Mouse (Mus musculus) stomach, postnatal 0 days (tissue): ENCODE measurements around the gene Ctse. TPM values are rescaled to one million over a fixed set of nuclear protein-coding genes. Genes with fewer than 3 reads are reported as not detected.
A peak's percentile ranks its signal among the peaks of the same experiment; 100 is the strongest.

Experiments used
- ATAC-seq: fragments of 200-750 bp; cut with Nextera tagmentation; 2 replicates; pipeline ENCODE4 v1.8.0; 2017; ENCODE audit not compliant: low FRiP score, low TSS enrichment
- DNase-seq: peaks from one replicate; pipeline ENCODE4 v3.0.0-alpha.2; 2016; ENCODE audit warnings: low spot score
- H3K27ac ChIP-seq: fragments of 300-500 bp; sonication (generic); replicated peaks from 2 replicates; pipeline ENCODE4 v1.5.1; 2014; ENCODE audit warnings: mild to moderate bottlenecking, control low read depth
- H3K27me3 ChIP-seq: fragments of 300-500 bp; sonication (generic); 2 replicates; pipeline ENCODE4 v1.6.1; 2014; ENCODE audit warnings: low read length; ENCODE audit not compliant: control insufficient read depth, insufficient read depth
- H3K36me3 ChIP-seq: fragments of 300-500 bp; sonication (generic); 2 replicates; pipeline ENCODE4 v1.6.1; 2014; ENCODE audit warnings: low read length, mixed read lengths; ENCODE audit not compliant: control insufficient read depth, insufficient read depth
- H3K4me1 ChIP-seq: fragments of 300-500 bp; sonication (generic); replicated peaks from 2 replicates; pipeline ENCODE4 v1.6.1; 2014; ENCODE audit warnings: antibody characterized with exemption; ENCODE audit not compliant: control insufficient read depth, insufficient read depth
- H3K4me2 ChIP-seq: fragments of 300-500 bp; sonication (generic); replicated peaks from 2 replicates; pipeline ENCODE4 v1.6.1; 2014; ENCODE audit warnings: low read depth, mild to moderate bottlenecking, control low read depth, moderate library complexity
- H3K4me3 ChIP-seq: fragments of 300-500 bp; sonication (generic); 2 replicates; pipeline ENCODE4 v1.5.1; 2014; ENCODE audit warnings: low read depth, low read length, control low read depth
- H3K9ac ChIP-seq: fragments of 300-500 bp; sonication (generic); 2 replicates; pipeline ENCODE4 v1.6.1; 2014; ENCODE audit warnings: mild to moderate bottlenecking, low read length, control low read depth, mixed read lengths
- H3K9me3 ChIP-seq: fragments of 300-500 bp; sonication (generic); 2 replicates; pipeline ENCODE4 v1.6.1; 2016; ENCODE audit warnings: low read length; ENCODE audit not compliant: control insufficient read depth
- CTCF ChIP-seq: IDR thresholded peaks from 2 replicates; pipeline ENCODE4 v1.5.1; 2016; ENCODE audit warnings: antibody characterized with exemption, low read depth, mild to moderate bottlenecking, moderate library complexity
- EP300 ChIP-seq: optimal IDR thresholded peaks from 2 replicates; pipeline ENCODE3; 2016; ENCODE audit warnings: antibody characterized with exemption
- WGBS: fragments of 180-500 bp; shearing (Covaris S2); extraction: QIAGEN DNeasy Blood & Tissue Kit; methylation state at CpG from one replicate; pipeline ENCODE4 v1.1.7; 2014; 5-methylcytosine and 5-hydroxymethylcytosine counted together
- polyA plus RNA-seq: library from polyadenylated mRNA; unstranded; fragments of >200 nt; fragmentation: Nextera tagmentation; extraction: Ambion mirVana; gene quantifications from 2 replicates; pipeline ENCODE4 v1.2.1, GENCODE M21; 2015

Gene Ctse
- polyA plus RNA-seq, 1 experiment from 2014 or later = 596 TPM

DNA sequence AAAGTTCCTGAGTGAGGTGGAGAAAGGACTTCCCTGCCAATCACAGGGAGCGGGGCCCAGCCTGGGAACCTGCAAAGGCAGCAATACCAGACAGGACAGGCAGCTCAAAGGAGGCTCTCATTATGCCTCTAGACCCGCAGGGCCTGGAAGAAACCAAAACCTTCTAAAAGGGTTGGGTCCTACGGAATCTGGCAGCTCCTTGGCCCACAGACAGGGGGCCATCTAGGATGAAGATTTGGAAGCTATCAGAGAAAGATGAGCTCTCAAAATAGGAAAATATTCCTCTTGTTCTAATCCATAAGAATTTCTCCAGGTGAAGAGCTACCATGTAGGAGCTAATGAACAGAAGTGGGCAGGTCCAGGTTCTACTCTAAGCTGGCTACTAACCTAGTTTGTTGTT is 50.9 kb downstream of the Ctse start:
- Histone ChIP-seq H3K36me3 (no peaks in the 10 kb centered on the region), H3K9ac (peak overlapping the region; percentile 52), H3K4me3 (peak overlapping the region; percentile 31), H3K4me1 (peaks cover 3% of the 10 kb centered on the region; the same call in 1 of the 2 replicates), H3K27ac (peak overlapping the region; percentile 70), H3K9me3 (no peaks in the 10 kb centered on the region), H3K4me2 (peak overlapping the region; percentile 46), H3K27me3 (no peaks in the 10 kb centered on the region)
- WGBS = 52% methylated on average over 3 of the region's 3 CpGs
- DNase-seq (no peak), ATAC-seq (no peak)
- no peak for TF ChIP-seq EP300
- TF ChIP-seq CTCF = peak; percentile 24; the same call in 1 of the 2 replicates

DNA sequence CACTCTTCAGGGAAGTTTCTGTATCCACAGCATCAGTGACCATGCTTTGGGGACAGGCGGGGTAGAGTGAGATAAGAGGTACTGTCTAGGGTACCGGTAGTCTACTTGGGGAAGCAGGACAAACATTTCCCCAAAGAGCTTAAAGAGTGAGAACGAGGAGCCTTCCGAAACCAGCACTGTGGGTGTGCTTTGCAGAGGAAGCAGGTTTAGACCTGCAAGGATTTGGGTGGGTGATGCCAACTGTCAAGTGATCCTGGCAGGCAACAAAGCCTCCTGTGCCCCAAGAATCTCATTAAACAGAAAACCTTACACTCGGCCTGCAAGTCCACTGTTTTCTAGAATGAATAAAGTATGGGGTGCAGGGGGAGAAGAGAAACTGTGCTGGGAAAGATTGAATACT is 51.8 kb downstream of the Ctse start:
- DNase-seq (no peak), ATAC-seq (no peak)
- no peaks in the 10 kb centered on the region for H3K9me3 ChIP-seq
- peak overlapping the region; percentile 46 for H3K4me2 ChIP-seq
- WGBS = 71% methylated on average over 5 of the region's 5 CpGs
- H3K4me3 ChIP-seq = peak overlapping the region; percentile 2; the same call in 1 of the 2 replicates
- H3K4me1 ChIP-seq = peaks cover 3% of the 10 kb centered on the region; the same call in 1 of the 2 replicates
- H3K9ac ChIP-seq = peak overlapping the region; percentile 31; the same call in 1 of the 2 replicates
- no peaks in the 10 kb centered on the region for H3K27me3 ChIP-seq
- no peaks in the 10 kb centered on the region for H3K36me3 ChIP-seq
- TF ChIP-seq CTCF = no peak
- TF ChIP-seq EP300 = no peak
- H3K27ac ChIP-seq = peak overlapping the region; percentile 80

DNA sequence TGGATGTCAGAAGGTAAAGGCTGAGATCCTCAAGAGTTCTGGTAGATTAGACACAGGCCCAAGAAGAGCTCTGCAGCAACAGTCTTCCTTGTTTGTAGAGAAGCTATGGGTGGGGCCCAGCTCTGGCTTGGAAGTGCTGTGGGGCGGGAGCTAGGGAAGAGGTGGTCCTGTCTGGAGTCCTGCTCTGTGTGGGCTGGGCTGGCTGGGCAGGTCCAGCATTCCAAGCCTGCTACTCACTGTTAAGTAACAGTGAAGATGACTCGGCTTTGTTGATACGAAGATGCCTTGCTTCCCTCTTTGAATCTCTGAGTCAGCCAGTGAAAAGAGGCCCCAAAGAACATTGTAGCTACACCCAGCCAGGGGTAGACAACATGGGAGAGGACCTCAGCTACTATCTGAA is 52.3 kb downstream of the Ctse start:
- TF ChIP-seq CTCF = no peak
- DNase-seq (peak; percentile 54), ATAC-seq (peak; percentile 93)
- H3K4me1 ChIP-seq = peaks cover 3% of the 10 kb centered on the region; the same call in 1 of the 2 replicates
- peak overlapping the region; percentile 46 for H3K4me2 ChIP-seq
- peak overlapping the region; percentile 87 for H3K27ac ChIP-seq
- WGBS = 17% methylated on average over 3 of the region's 3 CpGs
- no peaks in the 10 kb centered on the region for H3K27me3 ChIP-seq
- no peaks in the 10 kb centered on the region for H3K9me3 ChIP-seq
- peak overlapping the region; percentile 31; the same call in 1 of the 2 replicates for H3K9ac ChIP-seq
- peak overlapping the region; percentile 2; the same call in 1 of the 2 replicates for H3K4me3 ChIP-seq
- H3K36me3 ChIP-seq = no peaks in the 10 kb centered on the region

DNA sequence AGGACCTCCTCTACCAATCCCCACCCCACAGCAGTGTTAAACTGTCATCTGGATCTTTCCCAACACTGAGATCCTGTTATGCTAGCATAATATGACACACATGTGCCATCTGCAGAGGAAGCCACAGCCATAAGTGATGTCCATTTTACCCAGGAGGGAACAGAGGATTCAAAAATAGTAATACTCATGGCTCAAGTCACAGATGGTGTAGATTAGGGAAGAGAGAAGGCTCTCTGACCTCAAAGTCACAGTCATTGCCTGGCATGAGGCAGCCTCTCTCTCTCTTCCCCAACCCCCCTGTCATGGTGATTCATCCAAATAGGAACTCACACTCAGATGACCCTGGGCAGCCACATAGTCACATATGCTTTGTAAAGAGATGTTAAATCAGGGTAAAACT is 53.2 kb downstream of the Ctse start:
- Histone ChIP-seq H3K27me3 (no peaks in the 10 kb centered on the region), H3K4me3 (no peak overlapping the region), H3K27ac (no peak overlapping the region; the same call in 1 of the 2 replicates), H3K36me3 (no peaks in the 10 kb centered on the region), H3K9ac (no peak overlapping the region), H3K4me1 (peaks cover 3% of the 10 kb centered on the region; the same call in 1 of the 2 replicates), H3K9me3 (no peaks in the 10 kb centered on the region), H3K4me2 (no peak overlapping the region)
- ATAC-seq (no peak; the same call in 1 of the 2 replicates), DNase-seq (no peak)
- TF ChIP-seq EP300 (no peak), CTCF (no peak)

DNA sequence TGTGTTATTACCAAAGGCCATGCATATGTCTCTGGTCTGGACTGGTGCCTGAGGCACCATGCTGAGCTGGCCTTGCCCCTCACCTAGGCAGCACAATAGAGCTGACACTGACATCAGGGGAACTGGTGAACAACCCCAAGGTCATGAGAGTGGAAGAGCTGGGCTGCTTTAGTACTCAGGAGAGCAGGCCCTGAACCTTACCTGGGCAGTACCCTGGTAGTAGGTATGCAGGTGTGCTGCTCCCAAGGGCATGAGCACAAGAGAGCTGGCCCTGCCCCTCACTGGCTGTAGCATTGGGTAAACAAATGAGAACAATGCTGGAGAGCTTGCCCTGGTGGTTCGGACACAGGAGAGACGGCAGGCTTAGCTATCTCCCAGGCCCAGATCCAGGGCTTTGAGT is 57.2 kb downstream of the Ctse start:
- Histone ChIP-seq H3K4me3 (no peak overlapping the region), H3K36me3 (no peaks in the 10 kb centered on the region), H3K27me3 (no peaks in the 10 kb centered on the region), H3K4me2 (no peak overlapping the region), H3K27ac (no peak overlapping the region), H3K9me3 (no peaks in the 10 kb centered on the region), H3K4me1 (peaks cover 3% of the 10 kb centered on the region; the same call in 1 of the 2 replicates), H3K9ac (no peak overlapping the region)
- TF ChIP-seq EP300 (no peak), CTCF (no peak)
- DNase-seq = no peak
- 43% methylated on average over 2 of the region's 2 CpGs for WGBS
- ATAC-seq = peak; percentile 61

DNA sequence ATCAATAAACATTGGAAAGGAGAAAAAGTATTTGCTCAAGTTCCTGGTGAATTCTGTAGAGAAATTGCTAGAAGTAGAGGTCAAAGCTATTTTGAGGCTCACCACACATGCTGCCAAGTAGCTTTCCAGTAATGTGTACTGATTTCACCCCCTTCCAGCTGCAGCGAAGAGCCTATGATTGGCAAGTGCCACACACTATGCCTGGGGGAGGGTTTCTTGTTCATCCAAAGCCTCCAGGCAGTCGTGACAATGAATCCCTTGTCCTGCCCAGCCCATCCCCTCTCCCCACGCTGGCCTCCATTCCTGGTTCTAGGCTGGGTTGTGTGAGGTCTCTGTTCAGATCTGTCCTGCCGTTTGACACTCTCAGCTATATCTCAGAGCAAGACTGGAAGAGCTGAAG is 58.2 kb downstream of the Ctse start:
- Histone ChIP-seq H3K9me3 (no peaks in the 10 kb centered on the region), H3K36me3 (no peaks in the 10 kb centered on the region), H3K27me3 (no peaks in the 10 kb centered on the region), H3K9ac (no peak overlapping the region), H3K4me2 (no peak overlapping the region), H3K4me1 (no peaks in the 10 kb centered on the region), H3K27ac (no peak overlapping the region), H3K4me3 (no peak overlapping the region)
- ATAC-seq = no peak
- TF ChIP-seq CTCF (no peak), EP300 (no peak)
- WGBS = 65% methylated on average over 4 of the region's 4 CpGs
- DNase-seq = no peak
